Mouse (Mus musculus): ENCODE measurements at regions not wholly inside any gene's neighbourhood (a gene's known extent, or its start where the extent isn't known, plus 50 kb on each side); places are given as distances from the start of the nearest gene placed in this dataset.

DNA sequence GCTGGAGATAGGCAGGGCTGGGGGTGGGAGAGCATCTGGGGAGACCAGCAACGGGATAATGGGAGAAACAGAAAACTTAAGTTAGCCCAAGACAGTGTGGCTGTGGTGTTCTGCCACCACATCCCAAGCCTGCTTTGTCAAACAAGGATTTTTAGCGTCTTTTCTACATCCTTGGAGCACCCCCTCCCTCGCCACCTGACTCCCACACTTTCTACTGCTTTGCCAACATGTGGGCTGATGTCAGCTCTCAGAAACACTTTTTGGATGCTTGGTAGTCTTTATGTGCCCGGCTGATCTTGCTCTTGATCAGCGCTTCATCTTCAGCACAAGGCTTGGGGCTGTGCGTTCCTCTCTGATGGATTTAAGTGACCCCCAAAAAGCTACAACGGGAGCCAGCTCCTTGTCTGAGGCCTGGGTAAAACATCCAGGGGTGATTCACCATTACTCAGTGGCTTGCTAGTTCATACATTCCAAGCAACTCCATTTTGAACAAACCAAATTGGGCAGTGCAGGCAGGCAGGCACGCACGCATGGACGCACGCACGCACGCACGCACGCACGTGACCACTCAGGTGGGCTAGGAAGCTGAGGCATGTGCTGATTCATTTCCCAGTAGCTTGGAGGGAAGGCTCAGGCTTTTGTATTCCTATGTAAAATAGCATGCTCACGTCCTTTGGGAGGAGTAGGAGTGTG lies 260.6 kb upstream of the Gm10131 start:
- no peak overlapping the region for H3K9ac ChIP-seq (ENCODE audit: low read length)
- WGBS, result 82% methylated on average over 17 of the region's 17 CpGs
- H3K27me3 ChIP-seq (ENCODE audit: control insufficient read depth, insufficient read depth, low read length), result no peaks in the 10 kb centered on the region

DNA sequence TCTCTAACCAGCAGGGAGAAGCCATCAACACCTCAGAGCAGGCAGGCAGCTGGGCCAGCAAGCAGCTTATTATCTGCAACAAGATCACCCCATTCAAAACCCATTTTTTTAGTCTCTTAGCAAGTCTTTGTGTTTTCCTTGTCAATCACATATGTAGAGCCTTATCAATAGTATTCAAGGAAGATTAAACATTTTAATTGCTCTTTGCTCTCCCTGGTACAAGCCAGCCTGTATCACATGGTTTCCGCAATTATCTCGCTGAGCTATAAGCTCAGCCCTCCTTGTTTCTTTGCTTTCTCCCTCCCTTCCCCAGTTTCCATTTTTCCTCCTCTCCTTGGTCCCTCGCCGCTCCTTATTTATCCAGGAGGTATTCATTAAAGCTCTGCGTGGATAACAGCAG lies 259.9 kb upstream of the Gm10131 start:
- no peak overlapping the region for H3K27ac ChIP-seq (replicated peaks)
- H3K27me3 ChIP-seq (ENCODE audit: control insufficient read depth, insufficient read depth, low read length), result no peaks in the 10 kb centered on the region
- no peak overlapping the region for H3K4me3 ChIP-seq (ENCODE audit: low read depth, low read length)
- H3K4me1 ChIP-seq (replicated peaks; ENCODE audit: control insufficient read depth, insufficient read depth), result no peaks in the 10 kb centered on the region
- TF ChIP-seq EP300 (optimal IDR thresholded peaks at IDR 0.05) (no peak), CTCF (IDR thresholded peaks at IDR 0.05; ENCODE audit: low read depth) (no peak)
- H3K36me3 ChIP-seq (ENCODE audit: control insufficient read depth, insufficient read depth, low read length), result no peaks in the 10 kb centered on the region
- 47% methylated on average over 5 of the region's 5 CpGs for WGBS
- no peak overlapping the region for H3K4me2 ChIP-seq (replicated peaks; ENCODE audit: low read depth)
- no peak for ATAC-seq (ENCODE audit: low FRiP score, low TSS enrichment)
- DNase-seq (ENCODE audit: low spot score), result no peak
- no peaks in the 10 kb centered on the region for H3K9me3 ChIP-seq (ENCODE audit: control insufficient read depth, low read length)
- H3K9ac ChIP-seq (ENCODE audit: low read length), result no peak overlapping the region

More for the DNA sequence above, 260.6 kb upstream of the Gm10131 start:
- H3K27ac ChIP-seq (replicated peaks), result no peak overlapping the region
- H3K4me2 ChIP-seq (replicated peaks; ENCODE audit: low read depth), result no peak overlapping the region
- no peaks in the 10 kb centered on the region for H3K36me3 ChIP-seq (ENCODE audit: control insufficient read depth, insufficient read depth, low read length)
- TF ChIP-seq EP300 (optimal IDR thresholded peaks at IDR 0.05) (no peak), CTCF (IDR thresholded peaks at IDR 0.05; ENCODE audit: low read depth) (no peak)
- no peaks in the 10 kb centered on the region for H3K9me3 ChIP-seq (ENCODE audit: control insufficient read depth, low read length)
- no peaks in the 10 kb centered on the region for H3K4me1 ChIP-seq (replicated peaks; ENCODE audit: control insufficient read depth, insufficient read depth)
- ATAC-seq (ENCODE audit: low FRiP score, low TSS enrichment) (no peak), DNase-seq (ENCODE audit: low spot score) (no peak)
- H3K4me3 ChIP-seq (ENCODE audit: low read depth, low read length), result no peak overlapping the region

DNA sequence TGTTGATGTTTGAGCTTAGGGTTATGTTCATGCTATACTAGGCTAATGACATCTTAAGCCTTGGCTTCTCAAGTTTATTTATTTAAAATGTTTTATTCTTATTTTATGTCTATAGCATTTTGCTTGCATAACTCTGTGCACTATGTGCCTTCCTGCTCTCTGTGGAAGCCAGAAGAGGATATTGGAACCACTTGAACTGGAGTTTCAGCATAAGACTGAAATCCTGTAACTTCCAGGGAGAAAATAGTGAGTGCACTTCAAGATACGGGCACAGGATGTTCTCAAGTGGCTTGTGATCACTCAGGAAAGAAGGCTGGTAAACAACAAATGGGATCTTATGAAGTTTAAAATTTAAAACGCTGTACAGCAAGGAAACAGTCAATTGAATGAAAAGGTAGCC lies 257.0 kb upstream of the Gm10131 start:
- no peak overlapping the region for H3K4me3 ChIP-seq (ENCODE audit: low read depth, low read length)
- H3K36me3 ChIP-seq (ENCODE audit: control insufficient read depth, insufficient read depth, low read length), result no peaks in the 10 kb centered on the region
- no peak overlapping the region for H3K9ac ChIP-seq (ENCODE audit: low read length)
- no peaks in the 10 kb centered on the region for H3K9me3 ChIP-seq (ENCODE audit: control insufficient read depth, low read length)
- H3K4me2 ChIP-seq (replicated peaks; ENCODE audit: low read depth), result no peak overlapping the region
- no peak for DNase-seq (ENCODE audit: low spot score)
- 72% methylated on average over 2 of the region's 2 CpGs for WGBS
- TF ChIP-seq CTCF (IDR thresholded peaks at IDR 0.05; ENCODE audit: low read depth), result no peak
- no peak for TF ChIP-seq EP300 (optimal IDR thresholded peaks at IDR 0.05)
- H3K27me3 ChIP-seq (ENCODE audit: control insufficient read depth, insufficient read depth, low read length), result no peaks in the 10 kb centered on the region
- ATAC-seq (ENCODE audit: low FRiP score, low TSS enrichment), result no peak
- H3K4me1 ChIP-seq (replicated peaks; ENCODE audit: control insufficient read depth, insufficient read depth), result no peaks in the 10 kb centered on the region
- H3K27ac ChIP-seq (replicated peaks), result no peak overlapping the region

DNA sequence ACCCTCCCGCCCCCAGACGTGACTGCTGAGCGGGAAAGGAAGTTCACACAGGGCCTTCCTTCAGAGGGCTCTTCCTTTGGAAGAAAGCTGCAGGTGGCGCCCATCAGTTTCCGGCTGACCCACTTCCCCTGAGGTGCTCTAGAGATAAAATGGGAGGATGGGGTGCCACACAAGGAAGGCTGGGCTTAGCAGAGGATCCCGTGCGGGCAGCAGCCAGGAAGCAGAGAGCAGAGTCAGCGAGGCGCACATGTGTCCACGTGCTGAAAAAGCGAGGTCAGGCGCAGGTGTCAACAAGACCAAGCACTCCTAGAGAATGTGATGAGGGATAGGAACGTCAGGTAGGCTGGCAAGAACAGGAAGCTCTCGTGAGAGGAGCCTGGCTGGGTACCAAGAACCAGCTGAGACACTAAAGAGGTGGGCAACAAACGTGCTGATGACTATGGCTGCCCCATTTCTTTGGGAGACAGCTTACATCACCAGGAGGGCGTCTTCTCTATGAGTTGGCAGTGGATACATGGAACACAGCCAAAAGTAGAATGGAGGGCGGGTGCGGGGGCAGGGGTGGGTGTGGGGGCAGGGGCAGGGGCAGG lies 253.0 kb upstream of the Gm10131 start:
- ATAC-seq (ENCODE audit: low FRiP score, low TSS enrichment) (no peak), DNase-seq (ENCODE audit: low spot score) (no peak)

GRCm38 (mm10) chr8:34363679-34364078 lies 252.1 kb upstream of the Gm10131 start:
- DNase-seq (ENCODE audit: low spot score) (no peak), ATAC-seq (ENCODE audit: low FRiP score, low TSS enrichment) (no peak)
- no peaks in the 10 kb centered on the region for H3K4me1 ChIP-seq (replicated peaks; ENCODE audit: control insufficient read depth, insufficient read depth)
- TF ChIP-seq CTCF (IDR thresholded peaks at IDR 0.05; ENCODE audit: low read depth) (no peak), EP300 (optimal IDR thresholded peaks at IDR 0.05) (no peak)
- 91% methylated on average over 13 of the region's 13 CpGs for WGBS
- H3K9ac ChIP-seq (ENCODE audit: low read length), result no peak overlapping the region
- no peak overlapping the region for H3K4me3 ChIP-seq (ENCODE audit: low read depth, low read length)
- H3K9me3 ChIP-seq (ENCODE audit: control insufficient read depth, low read length), result no peaks in the 10 kb centered on the region
- H3K27ac ChIP-seq (replicated peaks), result no peak overlapping the region
- H3K36me3 ChIP-seq (ENCODE audit: control insufficient read depth, insufficient read depth, low read length), result no peaks in the 10 kb centered on the region
- no peaks in the 10 kb centered on the region for H3K27me3 ChIP-seq (ENCODE audit: control insufficient read depth, insufficient read depth, low read length)
- H3K4me2 ChIP-seq (replicated peaks; ENCODE audit: low read depth), result no peak overlapping the region

More for the DNA sequence above, 253.0 kb upstream of the Gm10131 start:
- H3K27ac ChIP-seq (replicated peaks), result no peak overlapping the region
- no peak overlapping the region for H3K9ac ChIP-seq (ENCODE audit: low read length)
- no peak overlapping the region for H3K4me2 ChIP-seq (replicated peaks; ENCODE audit: low read depth)
- no peaks in the 10 kb centered on the region for H3K36me3 ChIP-seq (ENCODE audit: control insufficient read depth, insufficient read depth, low read length)
- no peak overlapping the region for H3K4me3 ChIP-seq (ENCODE audit: low read depth, low read length)
- no peaks in the 10 kb centered on the region for H3K9me3 ChIP-seq (ENCODE audit: control insufficient read depth, low read length)
- 72% methylated on average over 18 of the region's 18 CpGs for WGBS
- H3K4me1 ChIP-seq (replicated peaks; ENCODE audit: control insufficient read depth, insufficient read depth), result no peaks in the 10 kb centered on the region
- H3K27me3 ChIP-seq (ENCODE audit: control insufficient read depth, insufficient read depth, low read length), result no peaks in the 10 kb centered on the region
- TF ChIP-seq CTCF (IDR thresholded peaks at IDR 0.05; ENCODE audit: low read depth) (no peak), EP300 (optimal IDR thresholded peaks at IDR 0.05) (no peak)

- no peak overlapping the region for H3K9ac ChIP-seq (ENCODE audit: low read length)
- no peak for ATAC-seq (ENCODE audit: low FRiP score, low TSS enrichment)
- H3K4me2 ChIP-seq (replicated peaks; ENCODE audit: low read depth), result no peak overlapping the region
- H3K9me3 ChIP-seq (ENCODE audit: control insufficient read depth, low read length), result no peaks in the 10 kb centered on the region
- no peaks in the 10 kb centered on the region for H3K27me3 ChIP-seq (ENCODE audit: control insufficient read depth, insufficient read depth, low read length)
- H3K36me3 ChIP-seq (ENCODE audit: control insufficient read depth, insufficient read depth, low read length), result no peaks in the 10 kb centered on the region
- no peaks in the 10 kb centered on the region for H3K4me1 ChIP-seq (replicated peaks; ENCODE audit: control insufficient read depth, insufficient read depth)
- TF ChIP-seq CTCF (IDR thresholded peaks at IDR 0.05; ENCODE audit: low read depth) (no peak), EP300 (optimal IDR thresholded peaks at IDR 0.05) (no peak)
- H3K27ac ChIP-seq (replicated peaks), result no peak overlapping the region
- WGBS, result 64% methylated on average over 4 of the region's 4 CpGs
- DNase-seq (ENCODE audit: low spot score), result no peak
- no peak overlapping the region for H3K4me3 ChIP-seq (ENCODE audit: low read depth, low read length)
These were observed 251.6 kb upstream of the Gm10131 start for GRCm38 (mm10) chr8:34363131-34363530.

Data from stomach, postnatal 0 days (tissue).